Mouse (Mus musculus) midbrain, embryonic 12.5 days (tissue): ENCODE results near the gene Il1f10. TPM values are rescaled to one million over a fixed set of nuclear protein-coding genes. Genes with fewer than 3 reads are reported as not detected.

Experiments
- ATAC-seq: fragments of 200-750 bp; cut with Nextera tagmentation; 2 replicates; pipeline ENCODE4 v1.8.0; 2017; ENCODE audit warnings: low read depth, moderate TSS enrichment, moderate library complexity; ENCODE audit not compliant: low FRiP score
- H3K27ac ChIP-seq: fragments of 300-500 bp; sonication (generic); replicated peaks from 2 replicates; pipeline ENCODE4 v1.5.1; 2016; ENCODE audit warnings: mild to moderate bottlenecking
- H3K27me3 ChIP-seq: fragments of 300-500 bp; sonication (generic); 2 replicates; pipeline ENCODE4 v1.6.1; 2016; ENCODE audit warnings: mild to moderate bottlenecking
- H3K36me3 ChIP-seq: fragments of 300-500 bp; sonication (generic); 2 replicates; pipeline ENCODE4 v1.6.1; 2016
- H3K4me1 ChIP-seq: fragments of 300-500 bp; sonication (generic); 2 replicates; pipeline ENCODE4 v1.6.1; 2016
- H3K4me2 ChIP-seq: fragments of 300-500 bp; sonication (generic); replicated peaks from 2 replicates; pipeline ENCODE4 v1.6.1; 2016; ENCODE audit warnings: mild to moderate bottlenecking, moderate library complexity
- H3K4me3 ChIP-seq: fragments of 300-500 bp; sonication (generic); 2 replicates; pipeline ENCODE4 v1.5.1; 2016; ENCODE audit warnings: mild to moderate bottlenecking
- H3K9ac ChIP-seq: fragments of 300-500 bp; sonication (generic); replicated peaks from 2 replicates; pipeline ENCODE4 v1.6.1; 2016; ENCODE audit warnings: mild to moderate bottlenecking, moderate library complexity
- H3K9me3 ChIP-seq: fragments of 300-500 bp; sonication (generic); 2 replicates; pipeline ENCODE4 v1.6.1; 2016; ENCODE audit warnings: mild to moderate bottlenecking
- WGBS: fragments of 180-500 bp; shearing (Covaris S2); methylation state at CpG from one replicate; pipeline ENCODE4 v1.1.7; 2016; 5-methylcytosine and 5-hydroxymethylcytosine counted together
- polyA plus RNA-seq: library from polyadenylated mRNA; unstranded; fragments of >200 nt; fragmentation: Nextera tagmentation; extraction: Ambion mirVana; gene quantifications from 2 replicates; pipeline ENCODE4 v1.2.1, GENCODE M21; 2016

Il1f10 gene
- not detected in 2 replicates for polyA plus RNA-seq

DNA sequence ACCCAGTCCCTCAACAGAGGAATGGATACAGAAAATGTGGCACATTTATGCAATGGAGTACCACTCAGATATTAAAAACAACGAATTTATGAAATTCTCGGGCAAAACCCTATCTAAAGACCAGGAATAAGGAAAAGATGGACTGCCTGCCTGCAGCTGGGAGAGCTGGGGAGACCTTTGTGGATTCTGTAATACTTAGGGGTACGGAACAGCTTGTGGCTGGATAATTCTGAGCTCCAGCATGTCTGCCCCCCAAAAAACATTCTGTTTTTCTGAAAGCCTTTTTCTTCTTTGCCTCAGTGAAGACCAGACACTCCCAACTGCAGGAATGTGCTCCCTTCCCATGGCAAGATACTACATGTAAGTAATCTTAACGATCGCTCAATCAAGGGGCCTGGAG lies at the start of gene Il1f10:
TSS of gene Il1f10 (plus strand) at position 301 of the 400 bp plus-strand sequence.
- Histone ChIP-seq H3K27me3 (no peaks in the 10 kb centered on the region), H3K9me3 (no peaks in the 10 kb centered on the region), H3K4me2 (no peak within 1 kb of the TSS), H3K36me3 (no peaks in the 10 kb centered on the region), H3K27ac (no peak within 1 kb of the TSS), H3K9ac (no peak within 1 kb of the TSS), H3K4me3 (no peak within 1 kb of the TSS), H3K4me1 (no peaks in the 10 kb centered on the region)
- no peak for ATAC-seq
- 90% methylated on average over 5 of the region's 5 CpGs for WGBS

- Histone ChIP-seq H3K4me3 (no peak overlapping the region), H3K4me1 (no peaks in the 10 kb centered on the region), H3K27me3 (no peaks in the 10 kb centered on the region), H3K9me3 (no peaks in the 10 kb centered on the region), H3K9ac (no peak overlapping the region), H3K27ac (no peak overlapping the region), H3K36me3 (no peaks in the 10 kb centered on the region), H3K4me2 (no peak overlapping the region)
- 84% methylated on average over 1 of the region's 1 CpGs for WGBS
- ATAC-seq, result no peak
Measured at GRCm38 (mm10) chr2:24267503-24267902, 23.5 kb upstream of the Il1f10 start.

DNA sequence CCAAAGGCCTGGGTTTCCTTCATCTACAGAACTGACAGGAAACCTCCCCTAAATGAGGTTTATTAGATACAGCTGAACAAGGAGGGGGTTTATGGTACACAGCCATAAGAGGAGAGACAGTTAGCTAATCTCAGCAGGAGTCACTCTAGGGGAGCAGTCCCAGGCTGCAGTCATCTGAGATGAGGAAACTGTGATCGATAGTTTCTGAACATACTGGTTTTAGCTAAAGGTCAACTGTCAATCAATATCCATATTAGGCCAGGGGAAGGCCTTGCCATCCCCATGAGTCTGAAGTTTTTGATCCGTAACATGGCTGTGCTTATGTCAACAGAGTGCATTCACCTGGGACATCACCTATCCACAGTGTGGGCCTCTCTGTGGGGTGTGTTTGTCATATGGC lies 17.4 kb upstream of the Il1f10 start:
- Histone ChIP-seq H3K27me3 (no peaks in the 10 kb centered on the region), H3K4me1 (no peaks in the 10 kb centered on the region), H3K4me3 (no peak overlapping the region), H3K36me3 (no peaks in the 10 kb centered on the region), H3K4me2 (no peak overlapping the region), H3K9me3 (no peaks in the 10 kb centered on the region), H3K27ac (no peak overlapping the region), H3K9ac (no peak overlapping the region)
- ATAC-seq, result no peak
- 92% methylated on average over 2 of the region's 2 CpGs for WGBS

DNA sequence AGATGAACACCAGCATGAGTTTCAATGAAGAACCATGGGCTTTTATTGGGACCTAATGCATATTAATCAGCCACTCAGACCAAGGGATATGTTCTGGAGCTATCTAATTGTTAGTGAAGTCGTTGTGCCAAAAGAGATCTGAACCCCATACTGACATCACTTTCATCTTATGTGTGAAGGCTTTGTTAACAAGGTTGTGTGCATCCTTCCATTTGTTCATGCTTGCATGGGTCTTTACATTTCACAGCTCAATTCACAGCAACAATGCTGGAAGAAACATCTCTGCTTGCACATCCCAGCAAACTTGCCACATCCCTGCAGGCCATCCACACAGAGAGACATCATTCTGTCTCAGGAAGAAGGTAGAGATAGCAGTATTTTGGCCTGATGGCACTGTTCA lies 15.8 kb upstream of the Il1f10 start:
- H3K9me3 ChIP-seq, result no peaks in the 10 kb centered on the region
- no peak overlapping the region for H3K4me3 ChIP-seq
- H3K36me3 ChIP-seq, result no peaks in the 10 kb centered on the region
- no peak overlapping the region for H3K27ac ChIP-seq
- no peaks in the 10 kb centered on the region for H3K27me3 ChIP-seq
- H3K4me1 ChIP-seq, result no peaks in the 10 kb centered on the region
- peak; percentile 30; the same call in 1 of the 2 replicates for ATAC-seq
- WGBS, result 24% methylated on average over 1 of the region's 1 CpGs
- H3K4me2 ChIP-seq, result no peak overlapping the region
- H3K9ac ChIP-seq, result no peak overlapping the region

- H3K4me3 ChIP-seq, result no peak within 1 kb of the TSS
- no peaks in the 10 kb centered on the region for H3K9me3 ChIP-seq
- H3K4me2 ChIP-seq, result no peak within 1 kb of the TSS
- H3K27me3 ChIP-seq, result no peaks in the 10 kb centered on the region
- no peaks in the 10 kb centered on the region for H3K36me3 ChIP-seq
- ATAC-seq, result no peak
- no peak within 1 kb of the TSS for H3K9ac ChIP-seq
- no peak within 1 kb of the TSS for H3K27ac ChIP-seq
- no peaks in the 10 kb centered on the region for H3K4me1 ChIP-seq
Measured at GRCm38 (mm10) chr2:24276654-24277053, 14.3 kb upstream of the Il1f10 start, which contains the start of gene Il1f5. Il1f5 (plus strand) TSS chr2:24276954.

GRCm38 (mm10) chr2:24294616-24295015 lies 3.6 kb downstream of the Il1f10 start:
- H3K4me2 ChIP-seq, result no peak overlapping the region

GRCm38 (mm10) chr2:24296837-24297236 lies 5.8 kb downstream of the Il1f10 start:
- H3K4me2 ChIP-seq, result no peak overlapping the region
- H3K9ac ChIP-seq, result no peak overlapping the region
- no peaks in the 10 kb centered on the region for H3K9me3 ChIP-seq
- ATAC-seq, result no peak
- no peaks in the 10 kb centered on the region for H3K36me3 ChIP-seq
- 19% methylated on average over 3 of the region's 3 CpGs for WGBS
- H3K4me3 ChIP-seq, result no peak overlapping the region
- H3K4me1 ChIP-seq, result no peaks in the 10 kb centered on the region
- no peak overlapping the region for H3K27ac ChIP-seq
- H3K27me3 ChIP-seq, result no peaks in the 10 kb centered on the region

More at GRCm38 (mm10) chr2:24294616-24295015, 3.6 kb downstream of the Il1f10 start:
- H3K27ac ChIP-seq, result no peak overlapping the region
- H3K4me3 ChIP-seq, result no peak overlapping the region
- no peak for ATAC-seq
- H3K9ac ChIP-seq, result no peak overlapping the region
- no peaks in the 10 kb centered on the region for H3K36me3 ChIP-seq
- H3K4me1 ChIP-seq, result no peaks in the 10 kb centered on the region
- no peaks in the 10 kb centered on the region for H3K9me3 ChIP-seq
- WGBS, result 53% methylated on average over 1 of the region's 1 CpGs
- no peaks in the 10 kb centered on the region for H3K27me3 ChIP-seq

GRCm38 (mm10) chr2:24311302-24312001 lies 20.5 kb downstream of the Il1f10 start:
- Histone ChIP-seq H3K4me2 (no peak overlapping the region), H3K27ac (no peak overlapping the region), H3K4me3 (no peak overlapping the region), H3K27me3 (no peaks in the 10 kb centered on the region), H3K9ac (no peak overlapping the region), H3K9me3 (no peaks in the 10 kb centered on the region), H3K4me1 (no peaks in the 10 kb centered on the region), H3K36me3 (no peaks in the 10 kb centered on the region)
- WGBS, result 77% methylated on average over 6 of the region's 6 CpGs
- ATAC-seq, result no peak

GRCm38 (mm10) chr2:24316919-24317318 lies 25.9 kb downstream of the Il1f10 start:
- Histone ChIP-seq H3K27ac (no peak overlapping the region), H3K4me1 (no peaks in the 10 kb centered on the region), H3K9me3 (no peaks in the 10 kb centered on the region), H3K27me3 (no peaks in the 10 kb centered on the region), H3K4me3 (no peak overlapping the region), H3K36me3 (no peaks in the 10 kb centered on the region), H3K4me2 (no peak overlapping the region), H3K9ac (no peak overlapping the region)
- WGBS, result 83% methylated on average over 1 of the region's 1 CpGs
- ATAC-seq, result no peak

- ATAC-seq, result no peak
- no peaks in the 10 kb centered on the region for H3K4me1 ChIP-seq
- 86% methylated on average over 4 of the region's 4 CpGs for WGBS
Measured at GRCm38 (mm10) chr2:24317919-24318598, 27.1 kb downstream of the Il1f10 start.

DNA sequence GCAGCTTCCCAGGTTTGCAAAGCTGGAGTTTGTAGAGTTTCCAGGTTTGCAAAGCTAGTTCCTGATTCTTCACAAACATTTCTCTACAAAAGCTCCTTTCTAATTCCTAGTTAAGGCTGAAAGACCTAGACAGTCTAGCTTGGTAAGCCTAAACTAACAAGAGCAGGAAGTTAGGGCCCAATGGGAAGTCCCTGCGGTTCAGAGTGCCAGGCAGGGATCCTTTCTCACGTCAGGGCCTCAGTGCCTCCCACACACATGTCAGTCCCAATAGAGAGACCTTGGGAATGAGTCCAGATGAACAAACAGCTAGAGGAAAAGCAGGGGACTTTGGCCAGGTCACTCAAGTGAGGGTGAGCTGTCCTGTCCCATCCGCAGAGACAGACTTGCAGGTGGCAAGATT lies 44.3 kb downstream of the Il1f10 start:
- 59% methylated on average over 3 of the region's 3 CpGs for WGBS
- no peak overlapping the region for H3K9ac ChIP-seq
- H3K4me3 ChIP-seq, result no peak overlapping the region
- no peak overlapping the region for H3K27ac ChIP-seq
- H3K36me3 ChIP-seq, result no peaks in the 10 kb centered on the region
- no peaks in the 10 kb centered on the region for H3K9me3 ChIP-seq
- no peaks in the 10 kb centered on the region for H3K4me1 ChIP-seq
- ATAC-seq, result no peak
- no peak overlapping the region for H3K4me2 ChIP-seq
- H3K27me3 ChIP-seq, result no peaks in the 10 kb centered on the region

More at GRCm38 (mm10) chr2:24317919-24318598, 27.1 kb downstream of the Il1f10 start:
- H3K9ac ChIP-seq, result no peak overlapping the region
- no peaks in the 10 kb centered on the region for H3K27me3 ChIP-seq
- no peak overlapping the region for H3K4me3 ChIP-seq
- H3K4me2 ChIP-seq, result no peak overlapping the region
- H3K36me3 ChIP-seq, result no peaks in the 10 kb centered on the region
- H3K27ac ChIP-seq, result no peak overlapping the region
- H3K9me3 ChIP-seq, result no peaks in the 10 kb centered on the region

DNA sequence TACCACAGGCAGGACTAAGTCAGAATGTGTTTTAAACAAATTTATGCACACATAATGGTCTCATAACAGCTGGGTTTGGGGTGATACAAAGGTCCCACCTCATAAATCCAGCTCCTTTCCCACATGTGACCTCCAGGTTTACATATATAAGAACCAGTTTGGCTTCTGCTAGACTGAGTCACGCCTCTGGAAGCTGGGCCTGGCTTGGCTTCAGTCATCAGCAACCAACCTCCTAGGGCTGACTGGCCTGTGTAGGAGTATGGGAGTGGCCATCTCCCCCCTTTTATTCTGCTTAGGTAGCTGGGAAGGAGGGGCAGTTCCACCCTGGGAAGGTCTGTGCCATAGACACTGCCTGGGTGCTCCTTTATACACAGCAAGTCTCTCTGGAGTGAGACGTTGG lies 45.5 kb downstream of the Il1f10 start, which contains the start of gene Il1rn:
TSS of gene Il1rn (plus strand) at position 309 of the 400 bp plus-strand sequence.
- Histone ChIP-seq H3K4me3 (no peak within 1 kb of the TSS), H3K36me3 (no peaks in the 10 kb centered on the region), H3K4me2 (no peak within 1 kb of the TSS), H3K27me3 (no peaks in the 10 kb centered on the region), H3K27ac (no peak within 1 kb of the TSS), H3K9ac (no peak within 1 kb of the TSS), H3K4me1 (no peaks in the 10 kb centered on the region), H3K9me3 (no peaks in the 10 kb centered on the region)
- no peak for ATAC-seq
- WGBS, result 87% methylated on average over 2 of the region's 2 CpGs
